ENCODE assay signal across 8 mouse cellular contexts in the genomic region with DNA sequence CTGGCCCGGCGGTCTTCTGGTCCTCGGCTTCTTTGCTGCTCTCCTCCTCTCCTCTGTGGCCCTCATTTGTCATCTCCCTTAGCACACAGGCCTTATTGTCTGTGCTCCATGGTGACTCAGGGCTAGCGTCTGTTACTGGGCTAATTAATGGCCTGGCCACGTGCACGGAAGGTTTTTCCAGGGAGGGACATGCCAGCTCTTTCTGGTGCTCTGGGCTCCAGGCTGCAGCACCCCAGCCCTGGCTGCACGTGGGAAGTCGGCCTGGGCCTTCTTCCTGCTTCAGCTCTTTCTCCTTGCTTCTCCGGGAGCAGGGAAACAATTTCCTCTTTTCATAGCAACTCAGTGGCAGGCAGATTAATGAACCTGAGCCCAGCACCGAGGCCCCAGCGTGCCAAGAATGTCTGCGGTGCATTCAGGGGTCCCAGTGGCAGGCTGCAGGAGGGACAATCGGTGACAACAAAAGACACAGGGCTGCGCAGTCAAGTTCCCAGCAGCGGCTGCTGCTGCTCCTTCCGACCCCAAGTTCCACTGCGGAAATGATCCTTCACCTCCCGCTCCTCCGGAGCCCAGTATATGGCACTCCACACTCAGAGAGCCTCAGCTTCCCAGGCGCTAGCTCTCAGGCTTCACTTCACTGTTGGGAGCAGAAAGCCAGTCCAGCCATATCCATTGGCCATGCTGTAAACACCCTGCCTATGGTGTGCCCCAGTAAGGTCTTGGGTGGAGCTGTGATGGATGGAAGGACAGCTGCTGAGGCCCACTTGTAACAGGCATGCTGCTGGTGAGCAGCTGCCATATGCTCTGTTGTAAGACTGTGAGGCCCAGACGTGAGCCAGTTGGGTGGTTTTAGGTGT.
DNase-seq lines count a peak whose midpoint lies in the region; ATAC-seq and TF ChIP-seq lines count a peak whose summit lies in the region.

No protein-coding gene starts in this region.

- no peak overlapping the region for H3K4me2 ChIP-seq in heart, embryonic 15.5 days
- H3K4me2 ChIP-seq in heart, embryonic 16.5 days (ENCODE audit: low read depth, low read length) = no peak overlapping the region
- H3K4me2 ChIP-seq in stomach, embryonic 15.5 days = 0 out of 2 replicates have a peak overlapping the region, but pooled peaks have one; percentile 6

- no peaks in the 10 kb centered on the region for H3K36me3 ChIP-seq in heart, embryonic 15.5 days
- no peaks in the 10 kb centered on the region for H3K36me3 ChIP-seq in heart, embryonic 16.5 days (ENCODE audit: control insufficient read depth, insufficient read depth)
- no peaks in the 10 kb centered on the region for H3K36me3 ChIP-seq in stomach, embryonic 15.5 days

- intact Hi-C loops in heart, postnatal 14 days (cut with DNase I) = no loop called here

- H3K4me3 ChIP-seq in heart, embryonic 15.5 days = no peak overlapping the region
- H3K4me3 ChIP-seq in cortical plate, adult 2 months (ENCODE audit: insufficient read depth, low read length) = no peak overlapping the region
- no peak overlapping the region for H3K4me3 ChIP-seq in heart, embryonic 16.5 days (ENCODE audit: low read length)
- H3K4me3 ChIP-seq in stomach, embryonic 15.5 days (replicated peaks) = no peak overlapping the region

- H3K9ac ChIP-seq in heart, embryonic 15.5 days = no peak overlapping the region
- H3K9ac ChIP-seq in heart, embryonic 16.5 days (ENCODE audit: low read length) = no peak overlapping the region
- no peak overlapping the region for H3K9ac ChIP-seq in stomach, embryonic 15.5 days

- WGBS in heart, embryonic 15.5 days = 40% methylated on average over 21 of the region's 21 CpGs
- 40% methylated on average over 21 of the region's 21 CpGs for WGBS in heart, embryonic 16.5 days
- WGBS in stomach, embryonic 15.5 days = 20% methylated on average over 21 of the region's 21 CpGs

- ATAC-seq in heart, embryonic 15.5 days (replicated peaks; ENCODE audit: insufficient number of reproducible peaks, insufficient read depth, low FRiP score, low read depth) = no peak
- ATAC-seq in heart, embryonic 16.5 days (replicated peaks; ENCODE audit: extremely low read depth, insufficient read depth, low FRiP score) = no peak
- ATAC-seq in stomach, embryonic 15.5 days (ENCODE audit: insufficient read depth, low FRiP score, low read depth) = peak; percentile 65; the same call in 1 of the 2 replicates

- peaks cover 6% of the 10 kb centered on the region; the same call in 1 of the 2 replicates for H3K4me1 ChIP-seq in heart, embryonic 15.5 days (replicated peaks)
- H3K4me1 ChIP-seq in cortical plate, adult 2 months (ENCODE audit: control insufficient read depth, insufficient read depth, low read length) = no peaks in the 10 kb centered on the region
- no peaks in the 10 kb centered on the region for H3K4me1 ChIP-seq in heart, embryonic 16.5 days (ENCODE audit: control insufficient read depth, insufficient read depth, low read length)
- peaks cover 13% of the 10 kb centered on the region for H3K4me1 ChIP-seq in stomach, embryonic 15.5 days

- no peak for DNase-seq in heart, postnatal 14 days
- DNase-seq in layer of hippocampus, adult 18-20 months (ENCODE audit: low spot score in 2 of 2) = peak; percentile 54 to 66
- peak; percentile 81 for DNase-seq in mesoderm, embryonic 11.5 days (ENCODE audit: low read depth, low spot score)
- DNase-seq in urinary bladder, postnatal 10 days (ENCODE audit: low spot score) = no peak

- H3K27me3 ChIP-seq in heart, embryonic 15.5 days = no peaks in the 10 kb centered on the region
- no peaks in the 10 kb centered on the region for H3K27me3 ChIP-seq in heart, embryonic 16.5 days (ENCODE audit: control insufficient read depth, insufficient read depth, low read length)
- no peaks in the 10 kb centered on the region for H3K27me3 ChIP-seq in stomach, embryonic 15.5 days (replicated peaks)

- no peak for TF ChIP-seq POLR2A in cortical plate, adult 2 months (IDR thresholded peaks at IDR 0.05; ENCODE audit: extremely low read depth, insufficient read depth, low read length)

- no peak for TF ChIP-seq CTCF in cortical plate, adult 2 months (IDR thresholded peaks at IDR 0.05; ENCODE audit: extremely low read depth, insufficient read depth, low read length)

- no peaks in the 10 kb centered on the region for H3K9me3 ChIP-seq in heart, embryonic 15.5 days (replicated peaks)
- peaks cover 8% of the 10 kb centered on the region; the same call in 1 of the 2 replicates for H3K9me3 ChIP-seq in heart, embryonic 16.5 days (replicated peaks; ENCODE audit: control insufficient read depth, low read length)
- H3K9me3 ChIP-seq in stomach, embryonic 15.5 days = no peaks in the 10 kb centered on the region

- H3K27ac ChIP-seq in heart, embryonic 15.5 days = 0 out of 2 replicates have a peak overlapping the region, but pooled peaks have one; percentile 23
- 0 out of 2 replicates have a peak overlapping the region, but pooled peaks have one; percentile 30 for H3K27ac ChIP-seq in cortical plate, adult 2 months (ENCODE audit: insufficient read depth, low read length)
- H3K27ac ChIP-seq in heart, embryonic 16.5 days (ENCODE audit: low read length) = peak overlapping the region; percentile 55
- peak overlapping the region; percentile 58 for H3K27ac ChIP-seq in stomach, embryonic 15.5 days

Comparison
In these comparisons a context has a peak if more than half of its experiments do, and no peak if none do; other contexts are left out.
1. DNase-seq: peak in layer of hippocampus, adult 18-20 months (2 of 2) and mesoderm, embryonic 11.5 days (single experiment); none in heart, postnatal 14 days (0 of 2) and urinary bladder, postnatal 10 days (single experiment).
2. Peak in every context shown above with its lines, with median percentiles within 50 percentile points of each other: H3K27ac ChIP-seq.